Mouse (Mus musculus) liver, adult 2 months (tissue): ENCODE measurements at regions not wholly inside any gene's neighbourhood (a gene's known extent, or its start where the extent isn't known, plus 50 kb on each side); places are given as distances from the start of the nearest gene placed in this dataset.
A peak's percentile ranks its signal among the peaks of the same experiment; 100 is the strongest.

Experiments used
- DNase-seq: peaks from one replicate; pipeline ENCODE4 v3.0.0-alpha.2; 2011; ENCODE audit warnings: low read depth, low spot score; ENCODE audit errors: extremely low read depth
- H3K27ac ChIP-seq: fragments of 200-500 bp; replicated peaks from 2 replicates; pipeline ENCODE4 v1.5.1; 2012; ENCODE audit warnings: low read depth, mild to moderate bottlenecking, control low read depth, inconsistent platforms, low read length; ENCODE audit not compliant: insufficient read depth
- H3K27me3 ChIP-seq: fragments of 200-500 bp; 2 replicates; pipeline ENCODE4 v1.6.1; 2012; ENCODE audit warnings: mild to moderate bottlenecking, moderate library complexity, low read length, inconsistent platforms; ENCODE audit not compliant: control insufficient read depth, insufficient read depth
- H3K36me3 ChIP-seq: fragments of 200-500 bp; 2 replicates; pipeline ENCODE4 v1.6.1; 2012; ENCODE audit warnings: low read length, inconsistent platforms; ENCODE audit not compliant: control insufficient read depth, insufficient read depth
- H3K4me1 ChIP-seq: fragments of 200-500 bp; 2 replicates; pipeline ENCODE4 v1.6.1; 2011; ENCODE audit warnings: low read length; ENCODE audit not compliant: control insufficient read depth, insufficient read depth
- H3K4me3 ChIP-seq: fragments of 200-500 bp; 2 replicates; pipeline ENCODE4 v1.5.1; 2011; ENCODE audit warnings: low read depth, mild to moderate bottlenecking, control low read depth, low read length, moderate library complexity; ENCODE audit not compliant: insufficient read depth
- H3K79me2 ChIP-seq: fragments of 200-500 bp; 2 replicates; pipeline ENCODE4 v1.6.1; 2012; ENCODE audit warnings: inconsistent platforms, mild to moderate bottlenecking, low read length, moderate library complexity; ENCODE audit not compliant: control insufficient read depth, insufficient read depth
- H3K9ac ChIP-seq: fragments of 200-500 bp; 2 replicates; pipeline ENCODE4 v1.6.1; 2012; ENCODE audit warnings: low read depth, mild to moderate bottlenecking, control low read depth, inconsistent platforms, low read length
- CTCF ChIP-seq: fragments of 200-500 bp; IDR thresholded peaks from 2 replicates; pipeline ENCODE4 v1.5.1; 2011; ENCODE audit warnings: low read depth, low read length, control low read depth
- POLR2A ChIP-seq: fragments of 200-500 bp; IDR thresholded peaks from 2 replicates; pipeline ENCODE4 v1.6.1; 2011; ENCODE audit warnings: low read length, control low read depth; ENCODE audit not compliant: insufficient read depth; ENCODE audit errors: extremely low read depth
- WGBS: fragments of 180-500 bp; shearing (Covaris S2); methylation state at CpG from one replicate; pipeline ENCODE4 v1.1.7; 2018; 5-methylcytosine and 5-hydroxymethylcytosine counted together

DNA sequence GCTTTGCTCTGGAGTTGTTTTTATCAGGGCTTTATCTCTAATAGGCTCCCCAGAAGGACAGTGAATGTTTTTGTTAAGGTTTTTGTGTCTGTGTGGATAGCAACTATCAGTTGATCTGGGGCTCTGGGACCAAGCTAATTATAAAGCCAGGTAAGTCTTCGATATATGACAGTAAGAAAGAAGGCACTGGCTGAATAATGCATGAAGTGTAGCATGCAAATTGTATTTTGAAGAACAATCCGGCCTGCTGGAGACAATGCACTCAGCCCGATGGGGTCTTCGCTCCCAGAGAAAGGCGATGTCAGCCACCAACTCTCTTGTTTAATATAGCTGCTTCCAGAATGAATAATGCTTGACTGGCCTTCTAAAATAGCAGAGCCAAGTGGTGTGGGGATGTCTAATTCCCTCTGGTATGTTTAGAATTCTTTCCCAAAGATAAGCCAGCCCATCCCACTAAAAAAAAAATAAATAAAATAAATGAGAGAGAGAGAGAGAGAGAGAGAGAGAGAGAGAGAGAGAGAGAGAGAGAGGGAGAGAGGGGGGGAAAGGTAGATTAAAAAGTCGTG lies 68.6 kb downstream of the Dad1 start:
- no peak overlapping the region for H3K4me3 ChIP-seq
- 74% methylated on average over 6 of the region's 6 CpGs for WGBS

DNA sequence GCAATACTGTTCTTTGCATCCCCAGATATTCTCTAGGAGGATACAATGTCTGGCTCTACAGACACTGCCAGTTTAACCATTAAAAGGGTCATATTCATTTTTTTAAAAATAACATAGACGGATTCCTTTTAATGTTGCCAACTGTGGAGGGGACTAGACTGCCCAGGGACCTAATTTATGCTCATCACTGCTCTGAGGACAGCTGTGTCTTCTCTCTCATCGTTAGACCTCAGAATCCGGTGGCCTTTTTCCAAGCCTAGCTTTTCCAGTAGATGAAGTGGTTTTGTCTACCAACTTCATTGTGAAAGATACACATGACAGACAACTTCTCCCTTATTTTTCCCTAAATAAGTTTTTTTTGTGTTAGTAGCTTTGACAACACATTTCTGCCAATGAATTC lies 70.0 kb downstream of the Dad1 start:
- no peaks in the 10 kb centered on the region for H3K36me3 ChIP-seq
- no peak for DNase-seq
- no peaks in the 10 kb centered on the region for H3K79me2 ChIP-seq
- H3K27me3 ChIP-seq = no peaks in the 10 kb centered on the region
- no peak overlapping the region for H3K27ac ChIP-seq
- H3K4me3 ChIP-seq = no peak overlapping the region
- TF ChIP-seq POLR2A (no peak), CTCF (no peak)
- WGBS = 76% methylated on average over 3 of the region's 3 CpGs
- no peaks in the 10 kb centered on the region for H3K4me1 ChIP-seq
- no peak overlapping the region for H3K9ac ChIP-seq

More for the DNA sequence above, 68.6 kb downstream of the Dad1 start:
- DNase-seq = peak; percentile 3
- no peak overlapping the region for H3K9ac ChIP-seq
- H3K27ac ChIP-seq = no peak overlapping the region
- no peaks in the 10 kb centered on the region for H3K79me2 ChIP-seq
- no peaks in the 10 kb centered on the region for H3K36me3 ChIP-seq
- TF ChIP-seq POLR2A = no peak
- TF ChIP-seq CTCF = no peak
- no peaks in the 10 kb centered on the region for H3K4me1 ChIP-seq
- H3K27me3 ChIP-seq = no peaks in the 10 kb centered on the region

DNA sequence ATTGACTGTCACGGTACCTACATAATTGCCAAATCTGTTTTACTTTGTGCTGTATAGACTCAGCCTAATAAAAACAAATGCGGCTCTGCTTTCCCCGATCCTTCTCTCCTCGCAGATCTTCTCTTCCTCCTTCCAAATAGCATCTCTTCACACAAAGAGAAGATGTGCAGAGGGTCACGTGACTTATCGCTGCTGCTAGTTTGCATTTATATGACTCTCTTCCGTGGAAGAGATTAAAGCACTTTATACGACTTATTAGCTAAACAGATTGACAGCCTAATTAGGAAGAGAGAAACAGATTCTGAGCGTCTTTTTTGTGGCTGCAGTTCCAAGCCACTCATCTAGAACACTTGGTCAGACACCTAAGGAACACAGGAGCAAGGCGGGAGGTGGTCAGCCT lies 71.1 kb downstream of the Dad1 start:
- Histone ChIP-seq H3K9ac (no peak overlapping the region), H3K4me3 (no peak overlapping the region), H3K4me1 (no peaks in the 10 kb centered on the region), H3K79me2 (no peaks in the 10 kb centered on the region), H3K36me3 (no peaks in the 10 kb centered on the region), H3K27me3 (no peaks in the 10 kb centered on the region), H3K27ac (no peak overlapping the region)
- 86% methylated on average over 10 of the region's 10 CpGs for WGBS
- TF ChIP-seq CTCF (no peak), POLR2A (no peak)
- no peak for DNase-seq

DNA sequence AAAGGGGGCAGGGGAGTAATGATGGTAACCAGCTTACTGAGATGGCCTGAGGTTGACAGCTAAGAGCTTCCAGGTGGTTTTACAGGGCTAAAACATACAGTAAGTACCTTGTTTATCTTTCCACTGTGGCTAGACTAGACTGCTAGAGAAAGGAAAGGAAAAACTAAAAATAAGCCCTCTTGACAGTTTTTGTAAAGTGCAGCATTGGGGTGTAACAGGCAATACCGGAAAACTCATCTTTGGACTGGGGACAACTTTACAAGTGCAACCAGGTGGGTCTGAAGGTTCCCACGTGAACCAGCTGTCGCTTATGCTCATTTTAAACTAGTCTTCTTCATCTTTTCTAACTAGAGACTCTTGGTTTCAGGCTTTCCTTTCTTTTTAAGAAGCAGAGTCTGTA lies 72.6 kb downstream of the Dad1 start:
- H3K4me3 ChIP-seq = no peak overlapping the region
- TF ChIP-seq CTCF (no peak), POLR2A (no peak)
- no peak for DNase-seq
- H3K27me3 ChIP-seq = no peaks in the 10 kb centered on the region
- no peaks in the 10 kb centered on the region for H3K79me2 ChIP-seq
- no peaks in the 10 kb centered on the region for H3K4me1 ChIP-seq
- WGBS = 79% methylated on average over 3 of the region's 3 CpGs
- no peaks in the 10 kb centered on the region for H3K36me3 ChIP-seq
- H3K9ac ChIP-seq = no peak overlapping the region
- no peak overlapping the region for H3K27ac ChIP-seq

DNA sequence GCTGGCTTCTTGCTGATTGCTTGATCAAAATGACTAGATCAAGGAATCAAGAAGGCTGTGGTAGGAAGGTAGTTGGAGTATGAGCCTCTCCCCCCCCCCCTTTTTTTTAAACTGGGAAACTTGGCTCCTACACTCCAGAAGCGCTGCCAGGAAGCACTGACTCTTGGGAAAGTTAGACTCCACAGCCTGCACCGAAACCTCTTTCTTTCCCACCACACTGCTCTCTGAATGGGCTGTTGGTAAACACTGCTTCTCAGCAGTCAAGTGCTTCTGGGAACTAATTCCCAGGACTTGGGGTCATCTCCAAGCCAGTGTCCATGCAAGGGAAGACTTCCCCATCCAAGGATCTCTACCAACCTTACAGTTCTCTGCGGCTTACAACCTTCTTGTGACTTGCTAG lies 73.2 kb downstream of the Dad1 start:
- Histone ChIP-seq H3K36me3 (no peaks in the 10 kb centered on the region), H3K9ac (no peak overlapping the region), H3K4me1 (no peaks in the 10 kb centered on the region), H3K27me3 (no peaks in the 10 kb centered on the region), H3K27ac (no peak overlapping the region), H3K79me2 (no peaks in the 10 kb centered on the region), H3K4me3 (no peak overlapping the region)
- TF ChIP-seq POLR2A = no peak
- 67% methylated on average over 3 of the region's 3 CpGs for WGBS
- no peak for DNase-seq

DNA sequence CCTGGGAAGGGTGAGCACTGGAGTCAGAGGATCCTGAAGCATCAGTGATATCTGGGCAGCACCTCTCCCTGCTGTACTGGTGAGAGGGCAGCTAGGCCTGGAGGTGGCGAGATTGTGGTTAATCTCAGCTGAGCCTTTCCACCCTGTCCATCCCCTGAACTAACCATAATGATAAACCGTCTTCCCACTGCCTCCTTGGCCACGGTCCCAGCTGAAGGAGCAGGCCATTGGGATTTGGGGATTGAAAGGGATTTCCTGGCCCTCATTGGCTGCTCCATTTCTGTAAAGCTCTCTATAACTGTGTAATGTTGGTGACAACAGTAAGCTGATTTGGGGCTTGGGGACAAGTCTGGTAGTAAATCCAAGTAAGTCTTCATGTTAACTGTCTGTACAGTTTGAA lies 73.6 kb downstream of the Dad1 start:
- Histone ChIP-seq H3K9ac (no peak overlapping the region), H3K36me3 (no peaks in the 10 kb centered on the region), H3K4me1 (no peaks in the 10 kb centered on the region), H3K27me3 (no peaks in the 10 kb centered on the region), H3K79me2 (no peaks in the 10 kb centered on the region), H3K27ac (no peak overlapping the region), H3K4me3 (no peak overlapping the region)
- TF ChIP-seq CTCF (no peak), POLR2A (no peak)
- no peak for DNase-seq
- WGBS = 60% methylated on average over 3 of the region's 3 CpGs
